Mouse (Mus musculus): Measurements from ENCODE around the gene Gm3238. TPM values are rescaled to one million over a fixed set of nuclear protein-coding genes. Genes with fewer than 3 reads are reported as not detected.
"Not testable (repeated sequence)": the region's sequence is repeated elsewhere in the genome, so short reads cannot be mapped to it uniquely, and the experiment has no call there.

The Gm3238 gene
- polyA plus RNA-seq (2012; rRNA removed) = not detected in 2 replicates

GRCm38 (mm10) chr10:77771225-77771624 lies at the start of gene Gm3238:
Gm3238 (minus strand) TSS chr10:77771325.
- DNase-seq (ENCODE audit: low read depth, low spot score) = not testable (repeated sequence)
- WGBS = 50% methylated on average over 1 of the region's 1 CpGs

GRCm38 (mm10) chr10:77819203-77819602 lies 48.1 kb upstream of the Gm3238 start:
- no peak for DNase-seq (ENCODE audit: low read depth, low spot score)
- WGBS = 42% methylated on average over 4 of the region's 4 CpGs

- WGBS = 96% methylated on average over 4 of the region's 4 CpGs
- no peak for DNase-seq (ENCODE audit: low read depth, low spot score)
Observed at GRCm38 (mm10) chr10:77818523-77818922, 47.4 kb upstream of the Gm3238 start.

GRCm38 (mm10) chr10:77815514-77815913 lies 44.4 kb upstream of the Gm3238 start:
- DNase-seq (ENCODE audit: low read depth, low spot score) = no peak
- WGBS = 30% methylated on average over 5 of the region's 5 CpGs

GRCm38 (mm10) chr10:77814382-77814781 lies 43.3 kb upstream of the Gm3238 start, which contains the start of gene Gm2696:
Gm2696 (plus strand) TSS chr10:77814682.
- no peak for DNase-seq (ENCODE audit: low read depth, low spot score)
- WGBS = 36% methylated on average over 4 of the region's 4 CpGs

- DNase-seq (ENCODE audit: low read depth, low spot score) = no peak
- WGBS = 55% methylated on average over 5 of the region's 5 CpGs
Observed at GRCm38 (mm10) chr10:77811743-77812142, 40.6 kb upstream of the Gm3238 start, which contains the start of gene Gm9507. Gm9507 (minus strand) TSS chr10:77811843.

- no peak for DNase-seq (ENCODE audit: low read depth, low spot score)
- 28% methylated on average over 3 of the region's 3 CpGs for WGBS
Observed at GRCm38 (mm10) chr10:77804095-77804494, 33.0 kb upstream of the Gm3238 start.

GRCm38 (mm10) chr10:77798921-77799508 lies 27.9 kb upstream of the Gm3238 start, which contains the start of gene Gm19668:
Gm19668 (minus strand) TSS chr10:77799133.
- WGBS = 33% methylated on average over 8 of the region's 8 CpGs
- no peak for DNase-seq (ENCODE audit: low read depth, low spot score)

GRCm38 (mm10) chr10:77798164-77798920 lies 27.2 kb upstream of the Gm3238 start:
- 52% methylated on average over 3 of the region's 3 CpGs for WGBS
- not testable (repeated sequence) for DNase-seq (ENCODE audit: low read depth, low spot score)

- 50% methylated on average over 3 of the region's 3 CpGs for WGBS
- DNase-seq (ENCODE audit: low read depth, low spot score) = no peak
Observed at GRCm38 (mm10) chr10:77797677-77798076, 26.6 kb upstream of the Gm3238 start.

- 55% methylated on average over 2 of the region's 2 CpGs for WGBS
- no peak for DNase-seq (ENCODE audit: low read depth, low spot score)
Observed at GRCm38 (mm10) chr10:77794976-77795375, 23.9 kb upstream of the Gm3238 start, which contains the start of gene Gm9639. Gm9639 (minus strand) TSS chr10:77795076.

- WGBS = 77% methylated on average over 2 of the region's 2 CpGs
- no peak for DNase-seq (ENCODE audit: low read depth, low spot score)
Observed at GRCm38 (mm10) chr10:77788621-77789020, 17.5 kb upstream of the Gm3238 start.

- not testable (repeated sequence) for DNase-seq (ENCODE audit: low read depth, low spot score)
- 71% methylated on average over 1 of the region's 1 CpGs for whole genome bisulfite sequencing
Observed at GRCm38 (mm10) chr10:77787876-77788275, 16.8 kb upstream of the Gm3238 start, which contains the start of gene Gm7137. Gm7137 (minus strand) TSS chr10:77788200.

GRCm38 (mm10) chr10:77783396-77783795 lies 12.3 kb upstream of the Gm3238 start:
- DNase-seq (ENCODE audit: low read depth, low spot score) = not testable (repeated sequence)
- 84% methylated on average over 3 of the region's 3 CpGs for WGBS

- 44% methylated on average over 1 of the region's 1 CpGs for WGBS
- not testable (repeated sequence) for DNase-seq (ENCODE audit: low read depth, low spot score)
Observed at GRCm38 (mm10) chr10:77782442-77782841, 11.3 kb upstream of the Gm3238 start, which contains the start of gene Gm3250. Gm3250 (minus strand) TSS chr10:77782542.

GRCm38 (mm10) chr10:77776844-77777243 lies 5.7 kb upstream of the Gm3238 start, which contains the start of gene Gm7138:
Gm7138 (minus strand) TSS chr10:77776944.
- 50% methylated on average over 1 of the region's 1 CpGs for WGBS
- not testable (repeated sequence) for DNase-seq (ENCODE audit: low read depth, low spot score)

- not testable (repeated sequence) for DNase-seq (ENCODE audit: low read depth, low spot score)
- 80% methylated on average over 1 of the region's 3 CpGs for WGBS
Observed at GRCm38 (mm10) chr10:77772142-77772541, 1.0 kb upstream of the Gm3238 start.

- DNase-seq (ENCODE audit: low read depth, low spot score) = no peak
- WGBS = 76% methylated on average over 1 of the region's 1 CpGs
Observed at GRCm38 (mm10) chr10:77769727-77770126, 1.4 kb downstream of the Gm3238 start.

GRCm38 (mm10) chr10:77759582-77759981 lies 11.5 kb downstream of the Gm3238 start, which contains the start of gene Gm3233:
Gm3233 (minus strand) TSS chr10:77759682.
- 20% methylated on average over 1 of the region's 1 CpGs for WGBS
- DNase-seq (ENCODE audit: low read depth, low spot score) = not testable (repeated sequence)

- DNase-seq (ENCODE audit: low read depth, low spot score) = no peak
Observed at GRCm38 (mm10) chr10:77753448-77753847, 17.7 kb downstream of the Gm3238 start.
